Mouse (Mus musculus): Measurements from ENCODE around the gene Olfr153. TPM values are rescaled to one million over a fixed set of nuclear protein-coding genes. Genes with fewer than 3 reads are reported as not detected.
"Not testable (repeated sequence)": the region's sequence is repeated elsewhere in the genome, so short reads cannot be mapped to it uniquely, and the experiment has no call there.

Olfr153 gene
- polyA plus RNA-seq (2015; fragmentation: Nextera tagmentation; extraction: Ambion mirVana) = not detected in 2 replicates

GRCm38 (mm10) chr2:87531496-87531895 is at the start of gene Olfr153:
Olfr153 (plus strand) TSS chr2:87531796.
- H3K4me1 ChIP-seq = no peaks in the 10 kb centered on the region
- H3K4me3 ChIP-seq = no peak within 1 kb of the TSS

DNA sequence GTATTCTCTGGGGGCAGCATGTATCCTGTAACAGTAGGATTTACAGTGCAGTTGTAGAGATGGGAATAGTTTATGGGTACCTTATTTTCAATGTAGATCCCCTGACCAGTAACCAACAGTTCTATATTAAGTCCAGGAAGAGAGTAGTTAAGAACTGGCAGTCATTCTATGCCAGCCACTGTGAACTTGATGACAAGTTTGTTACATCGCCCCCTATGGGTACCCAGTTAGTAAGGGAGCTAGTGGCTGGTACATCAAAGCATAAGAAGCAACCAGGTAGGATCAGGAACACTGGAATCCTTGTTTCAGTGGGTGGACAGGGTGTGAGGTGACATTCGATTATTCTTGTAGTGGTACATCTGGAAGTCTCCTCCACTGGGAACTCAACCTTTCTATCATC is 49.3 kb upstream of the Olfr153 start:
- no peak overlapping the region for H3K27ac ChIP-seq
- no peaks in the 10 kb centered on the region for H3K9me3 ChIP-seq
- no peaks in the 10 kb centered on the region for H3K36me3 ChIP-seq
- no peak overlapping the region for H3K4me3 ChIP-seq
- H3K4me2 ChIP-seq = no peak overlapping the region
- no peak overlapping the region for H3K9ac ChIP-seq
- H3K27me3 ChIP-seq = no peaks in the 10 kb centered on the region
- H3K4me1 ChIP-seq = no peaks in the 10 kb centered on the region
- WGBS = 71% methylated on average over 2 of the region's 2 CpGs
- no peak for ATAC-seq (ENCODE audit: insufficient number of reproducible peaks, insufficient read depth, low FRiP score, low TSS enrichment, low read depth)

More at GRCm38 (mm10) chr2:87531496-87531895, at the start of gene Olfr153:
- Histone ChIP-seq H3K4me2 (no peak within 1 kb of the TSS), H3K27ac (no peak within 1 kb of the TSS), H3K36me3 (no peaks in the 10 kb centered on the region), H3K9ac (no peak within 1 kb of the TSS), H3K9me3 (no peaks in the 10 kb centered on the region), H3K27me3 (no peaks in the 10 kb centered on the region)
- ATAC-seq (ENCODE audit: insufficient number of reproducible peaks, insufficient read depth, low FRiP score, low TSS enrichment, low read depth) = no peak

DNA sequence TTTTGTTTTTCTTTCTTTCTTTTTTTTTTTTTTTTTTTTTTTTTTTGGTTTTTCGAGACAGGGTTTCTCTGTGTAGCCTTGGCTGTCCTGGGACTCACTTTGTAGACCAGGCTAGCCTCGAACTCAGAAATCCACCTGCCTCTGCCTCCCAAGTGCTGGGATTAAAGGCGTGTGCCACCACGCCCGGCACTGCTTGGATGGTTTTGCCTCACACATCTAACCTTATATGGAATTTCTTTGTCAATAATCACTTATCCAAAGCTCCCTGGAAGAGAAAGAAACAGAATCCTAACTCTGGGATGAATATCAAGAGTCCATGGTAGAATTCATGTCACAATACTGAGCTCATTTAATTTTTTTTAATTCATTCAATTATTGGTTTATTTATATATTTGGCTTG is 34.6 kb upstream of the Olfr153 start, which contains the start of gene Pramel7:
Gene Pramel7 (minus strand): TSS at position 101 of the 400 bp plus-strand sequence.
- 83% methylated on average over 4 of the region's 5 CpGs for WGBS
- not testable (repeated sequence) for H3K4me3 ChIP-seq; H3K27ac ChIP-seq; H3K9ac ChIP-seq; H3K36me3 ChIP-seq; H3K9me3 ChIP-seq; H3K27me3 ChIP-seq; H3K4me2 ChIP-seq; H3K4me1 ChIP-seq; ATAC-seq (ENCODE audit: insufficient number of reproducible peaks, insufficient read depth, low FRiP score, low TSS enrichment, low read depth)

DNA sequence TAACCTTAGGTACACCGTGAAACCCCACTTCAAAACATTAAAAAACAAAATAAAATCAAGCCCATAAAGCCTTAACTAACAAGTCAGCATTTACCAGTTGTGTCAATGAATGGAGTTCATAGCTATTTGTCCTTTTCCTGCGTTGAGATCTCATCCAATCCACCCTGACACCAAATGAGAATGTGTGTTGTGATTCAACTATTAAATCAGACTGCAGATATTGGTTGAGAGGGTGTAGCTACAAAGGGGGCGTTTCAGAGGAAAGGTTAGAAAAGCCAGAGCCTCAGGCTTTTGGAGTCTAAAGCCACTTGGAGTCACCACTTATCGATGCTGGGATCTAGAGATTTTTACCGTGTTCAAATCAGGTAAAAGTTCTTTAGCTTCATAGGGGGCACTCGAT is 25.3 kb upstream of the Olfr153 start, which contains the start of gene Pramel6:
Gene Pramel6 (plus strand): TSS at position 301 of the 400 bp plus-strand sequence.
- no peak within 1 kb of the TSS for H3K4me2 ChIP-seq
- 0 out of 2 replicates have a peak, but pooled peaks cover 3% of the 10 kb centered on the region for H3K9me3 ChIP-seq
- H3K36me3 ChIP-seq = no peaks in the 10 kb centered on the region
- H3K4me1 ChIP-seq = no peaks in the 10 kb centered on the region
- no peak for ATAC-seq (ENCODE audit: insufficient number of reproducible peaks, insufficient read depth, low FRiP score, low TSS enrichment, low read depth)
- H3K27ac ChIP-seq = no peak within 1 kb of the TSS
- 84% methylated on average over 6 of the region's 6 CpGs for WGBS
- H3K4me3 ChIP-seq = no peak within 1 kb of the TSS
- H3K9ac ChIP-seq = no peak within 1 kb of the TSS
- no peaks in the 10 kb centered on the region for H3K27me3 ChIP-seq

- no peak overlapping the region for H3K4me2 ChIP-seq
- WGBS = 86% methylated on average over 2 of the region's 2 CpGs
- no peaks in the 10 kb centered on the region for H3K4me1 ChIP-seq
- H3K36me3 ChIP-seq = no peaks in the 10 kb centered on the region
- H3K9ac ChIP-seq = no peak overlapping the region
- no peak for ATAC-seq (ENCODE audit: insufficient number of reproducible peaks, insufficient read depth, low FRiP score, low TSS enrichment, low read depth)
- H3K27ac ChIP-seq = no peak overlapping the region
- no peaks in the 10 kb centered on the region for H3K9me3 ChIP-seq
- no peak overlapping the region for H3K4me3 ChIP-seq
- no peaks in the 10 kb centered on the region for H3K27me3 ChIP-seq
These were observed 16.6 kb upstream of the Olfr153 start for GRCm38 (mm10) chr2:87515046-87515445.

DNA sequence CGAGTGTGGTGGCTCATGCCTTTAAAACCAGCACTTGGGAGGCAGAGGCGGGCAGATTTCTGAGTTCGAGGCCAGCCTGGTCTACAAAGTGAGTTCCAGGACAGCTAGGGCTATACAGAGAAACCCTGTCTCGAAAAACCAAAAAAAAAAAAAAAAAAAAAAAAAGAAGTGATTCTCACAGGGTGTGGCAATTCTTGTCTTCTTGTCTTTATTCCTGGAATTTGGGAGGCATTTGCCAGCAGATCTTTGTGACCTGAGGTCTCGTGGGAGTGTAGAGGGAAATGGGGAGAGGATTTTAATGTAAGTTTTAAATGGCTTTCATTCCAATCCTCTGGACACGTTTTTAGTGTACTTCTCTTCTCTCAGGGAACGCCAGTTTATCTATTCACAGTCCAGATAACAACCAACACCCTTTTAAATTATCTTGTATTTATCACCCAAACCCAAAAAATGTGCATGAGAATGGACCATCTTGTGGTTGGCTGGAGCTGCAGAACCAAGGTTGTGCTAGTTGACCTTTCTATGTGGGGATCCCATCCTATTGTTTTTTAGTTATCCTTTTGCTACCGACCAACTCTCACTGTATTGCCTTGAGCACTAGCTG is 16.0 kb upstream of the Olfr153 start:
- H3K27ac ChIP-seq = no peak overlapping the region
- no peaks in the 10 kb centered on the region for H3K4me1 ChIP-seq
- no peak overlapping the region for H3K4me3 ChIP-seq
- no peak overlapping the region for H3K9ac ChIP-seq
- no peak overlapping the region for H3K4me2 ChIP-seq
- 76% methylated on average over 8 of the region's 8 CpGs for WGBS
- H3K27me3 ChIP-seq = no peaks in the 10 kb centered on the region
- ATAC-seq (ENCODE audit: insufficient number of reproducible peaks, insufficient read depth, low FRiP score, low TSS enrichment, low read depth) = no peak
- no peaks in the 10 kb centered on the region for H3K9me3 ChIP-seq
- no peaks in the 10 kb centered on the region for H3K36me3 ChIP-seq

DNA sequence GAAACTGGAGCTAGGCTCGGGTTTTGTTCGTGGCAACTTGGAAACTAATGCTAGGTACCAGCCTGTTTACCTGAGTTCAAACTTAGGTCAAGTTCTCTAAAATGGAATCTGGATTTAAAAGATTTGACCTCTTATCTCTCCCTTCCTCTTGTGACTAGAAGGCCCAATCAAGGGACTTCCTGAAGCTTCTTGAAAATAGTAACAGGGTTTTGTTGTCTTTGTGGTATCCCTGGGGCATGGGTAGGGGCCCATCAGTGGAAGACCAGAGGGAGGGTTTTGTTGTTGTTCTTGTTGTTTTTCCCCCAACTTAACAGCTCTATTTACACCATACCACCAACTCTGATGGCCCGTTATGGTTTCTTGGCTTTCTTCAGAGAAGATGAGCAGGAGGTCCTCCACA is 15.0 kb upstream of the Olfr153 start:
- no peak overlapping the region for H3K4me2 ChIP-seq
- no peaks in the 10 kb centered on the region for H3K4me1 ChIP-seq
- WGBS = 83% methylated on average over 3 of the region's 3 CpGs
- no peak for ATAC-seq (ENCODE audit: insufficient number of reproducible peaks, insufficient read depth, low FRiP score, low TSS enrichment, low read depth)
- H3K9ac ChIP-seq = no peak overlapping the region
- no peak overlapping the region for H3K27ac ChIP-seq
- no peaks in the 10 kb centered on the region for H3K27me3 ChIP-seq
- no peaks in the 10 kb centered on the region for H3K9me3 ChIP-seq
- H3K36me3 ChIP-seq = no peaks in the 10 kb centered on the region
- no peak overlapping the region for H3K4me3 ChIP-seq

- H3K27ac ChIP-seq = no peak overlapping the region
- no peaks in the 10 kb centered on the region for H3K36me3 ChIP-seq
- H3K9ac ChIP-seq = no peak overlapping the region
- H3K4me1 ChIP-seq = no peaks in the 10 kb centered on the region
- no peak overlapping the region for H3K4me2 ChIP-seq
- no peaks in the 10 kb centered on the region for H3K9me3 ChIP-seq
- no peaks in the 10 kb centered on the region for H3K27me3 ChIP-seq
- ATAC-seq (ENCODE audit: insufficient number of reproducible peaks, insufficient read depth, low FRiP score, low TSS enrichment, low read depth) = no peak
- 84% methylated on average over 4 of the region's 4 CpGs for WGBS
- no peak overlapping the region for H3K4me3 ChIP-seq
These were observed 10.9 kb upstream of the Olfr153 start for GRCm38 (mm10) chr2:87520651-87521050.

- Histone ChIP-seq H3K4me3 (peak overlapping the region; percentile 29), H3K4me2 (peak overlapping the region; percentile 51)
- not testable (repeated sequence) for H3K4me1 ChIP-seq; H3K27me3 ChIP-seq; H3K9ac ChIP-seq; H3K27ac ChIP-seq; H3K9me3 ChIP-seq; H3K36me3 ChIP-seq; ATAC-seq (ENCODE audit: insufficient number of reproducible peaks, insufficient read depth, low FRiP score, low TSS enrichment, low read depth)
- 28% methylated on average over 39 of the region's 39 CpGs for WGBS
These were observed 5.5 kb upstream of the Olfr153 start for GRCm38 (mm10) chr2:87525899-87526616.

DNA sequence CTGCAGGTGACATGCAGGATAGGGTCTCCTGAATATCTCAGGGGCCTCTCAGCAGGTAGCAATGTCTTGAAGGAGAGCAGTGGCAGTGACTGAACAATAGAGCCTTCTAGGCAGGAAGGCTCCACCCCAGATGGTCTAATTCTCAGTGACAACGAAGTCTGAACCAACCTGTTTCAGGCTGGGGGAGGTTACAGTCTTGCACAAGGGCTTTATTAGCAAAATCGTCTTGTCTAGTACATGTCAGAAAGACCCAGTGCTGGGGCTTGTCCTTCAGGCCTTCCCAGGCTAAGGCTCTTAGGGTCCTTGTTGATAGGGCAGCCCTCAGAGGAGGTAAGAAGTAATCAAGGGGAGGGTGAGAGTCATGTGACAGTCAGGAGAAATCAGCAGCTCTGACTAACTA is 3.2 kb downstream of the Olfr153 start:
- Histone ChIP-seq H3K9ac (no peak overlapping the region), H3K4me3 (no peak overlapping the region), H3K27ac (no peak overlapping the region), H3K4me2 (no peak overlapping the region), H3K9me3 (no peaks in the 10 kb centered on the region), H3K27me3 (no peaks in the 10 kb centered on the region), H3K4me1 (no peaks in the 10 kb centered on the region), H3K36me3 (no peaks in the 10 kb centered on the region)
- WGBS = 40% methylated on average over 2 of the region's 2 CpGs
- ATAC-seq (ENCODE audit: insufficient number of reproducible peaks, insufficient read depth, low FRiP score, low TSS enrichment, low read depth) = no peak

- Histone ChIP-seq H3K4me3 (no peak within 1 kb of the TSS), H3K4me2 (no peak within 1 kb of the TSS), H3K27me3 (no peaks in the 10 kb centered on the region), H3K9me3 (no peaks in the 10 kb centered on the region), H3K36me3 (no peaks in the 10 kb centered on the region), H3K27ac (no peak within 1 kb of the TSS), H3K9ac (no peak within 1 kb of the TSS), H3K4me1 (no peaks in the 10 kb centered on the region)
- 88% methylated on average over 1 of the region's 1 CpGs for WGBS
- no peak for ATAC-seq (ENCODE audit: insufficient number of reproducible peaks, insufficient read depth, low FRiP score, low TSS enrichment, low read depth)
These were observed 13.8 kb downstream of the Olfr153 start, which contains the start of gene Olfr1128 for GRCm38 (mm10) chr2:87545442-87545841. Olfr1128 (minus strand) TSS chr2:87545542.

DNA sequence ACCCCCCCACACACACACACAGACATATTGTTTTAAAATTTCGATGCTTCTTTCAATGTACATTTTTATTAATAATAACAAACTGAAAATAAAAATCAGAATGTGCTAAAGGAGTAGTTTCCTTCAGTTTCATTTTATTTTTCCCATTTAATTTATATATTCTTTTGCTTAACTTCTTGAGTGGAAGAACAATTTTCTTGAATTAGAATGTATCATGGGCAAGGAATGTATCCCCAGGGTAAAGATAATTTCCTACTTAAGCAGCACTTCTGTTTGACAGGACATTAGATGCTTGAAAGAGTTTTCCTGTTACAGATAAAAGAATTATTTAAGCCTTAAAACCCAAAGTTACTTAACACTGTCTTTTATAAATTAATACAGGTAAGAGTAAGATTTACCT is 42.0 kb downstream of the Olfr153 start, which contains the start of gene Olfr1129:
Gene Olfr1129 (plus strand): TSS at position 301 of the 400 bp plus-strand sequence.
- H3K4me2 ChIP-seq; H3K9me3 ChIP-seq; H3K4me1 ChIP-seq; H3K36me3 ChIP-seq; ATAC-seq (ENCODE audit: insufficient number of reproducible peaks, insufficient read depth, low FRiP score, low TSS enrichment, low read depth); H3K27me3 ChIP-seq; H3K4me3 ChIP-seq; H3K27ac ChIP-seq; H3K9ac ChIP-seq: not testable (repeated sequence)
- 66% methylated on average over 1 of the region's 1 CpGs for WGBS

All from embryonic facial prominence, embryonic 13.5 days (tissue).